Mouse (Mus musculus): Measurements from ENCODE around the gene Plekha5.
"Not testable (repeated sequence)": the region's sequence is repeated elsewhere in the genome, so short reads cannot be mapped to it uniquely, and the experiment has no call there.

Plekha5 gene

GRCm38 (mm10) chr6:140528414-140528813 lies 104.6 kb downstream of the Plekha5 start:
- peak in 1 of 2 experiments; percentile 6 for DNase-seq (ENCODE audit: low spot score in 2 of 2)

- not testable (repeated sequence) for DNase-seq (ENCODE audit: low spot score in 2 of 2)
Measured at GRCm38 (mm10) chr6:140532858-140533257, 109.0 kb downstream of the Plekha5 start.

- no peak for DNase-seq (ENCODE audit: low spot score in 2 of 2)
Measured at GRCm38 (mm10) chr6:140533606-140534005, 109.8 kb downstream of the Plekha5 start.

- no peak for DNase-seq (ENCODE audit: low spot score in 2 of 2)
Measured at GRCm38 (mm10) chr6:140535504-140535903, 111.7 kb downstream of the Plekha5 start.

- DNase-seq (ENCODE audit: low spot score in 2 of 2) = no peak
Measured at GRCm38 (mm10) chr6:140541919-140542318, 118.1 kb downstream of the Plekha5 start.

- DNase-seq (ENCODE audit: low spot score in 2 of 2) = no peak
Measured at GRCm38 (mm10) chr6:140543005-140543794, 119.3 kb downstream of the Plekha5 start.

GRCm38 (mm10) chr6:140546095-140546494 lies 122.2 kb downstream of the Plekha5 start:
- DNase-seq (ENCODE audit: low spot score in 2 of 2) = no peak

- DNase-seq (ENCODE audit: low spot score in 2 of 2) = no peak
Measured at GRCm38 (mm10) chr6:140546648-140547201, 122.9 kb downstream of the Plekha5 start.

GRCm38 (mm10) chr6:140547203-140547944 lies 123.5 kb downstream of the Plekha5 start:
- DNase-seq (ENCODE audit: low spot score in 2 of 2) = no peak

- no peak for DNase-seq (ENCODE audit: low spot score in 2 of 2)
Measured at GRCm38 (mm10) chr6:140548082-140548769, 124.4 kb downstream of the Plekha5 start.

GRCm38 (mm10) chr6:140550741-140551140 lies 126.9 kb downstream of the Plekha5 start:
- no peak for DNase-seq (ENCODE audit: low spot score in 2 of 2)

GRCm38 (mm10) chr6:140554261-140554660 lies 130.4 kb downstream of the Plekha5 start:
- DNase-seq (ENCODE audit: low spot score in 2 of 2) = no peak

- no peak for DNase-seq (ENCODE audit: low spot score in 2 of 2)
Measured at GRCm38 (mm10) chr6:140559411-140559810, 135.6 kb downstream of the Plekha5 start.

- DNase-seq (ENCODE audit: low spot score in 2 of 2) = no peak
Measured at GRCm38 (mm10) chr6:140561151-140561916, 137.5 kb downstream of the Plekha5 start.

- DNase-seq (ENCODE audit: low spot score in 2 of 2) = no peak
Measured at GRCm38 (mm10) chr6:140561917-140562590, 138.2 kb downstream of the Plekha5 start.

GRCm38 (mm10) chr6:140567199-140567598 lies 143.3 kb downstream of the Plekha5 start:
- no peak for DNase-seq (ENCODE audit: low spot score in 2 of 2)

- no peak for DNase-seq (ENCODE audit: low spot score in 2 of 2)
Measured at GRCm38 (mm10) chr6:140567897-140568296, 144.0 kb downstream of the Plekha5 start.

- DNase-seq (ENCODE audit: low spot score in 2 of 2) = peak in 1 of 2 experiments; percentile 37
Measured at GRCm38 (mm10) chr6:140570152-140570551, 146.3 kb downstream of the Plekha5 start.

GRCm38 (mm10) chr6:140574943-140575342 lies 151.1 kb downstream of the Plekha5 start:
- no peak for DNase-seq (ENCODE audit: low spot score in 2 of 2)

- DNase-seq (ENCODE audit: low spot score in 2 of 2) = no peak
Measured at GRCm38 (mm10) chr6:140576133-140576532, 152.3 kb downstream of the Plekha5 start.
